Mouse (Mus musculus) natural killer cell, adult 2 months (primary cell): ENCODE data around the gene Ankrd45.
"Not testable (repeated sequence)": the region's sequence is repeated elsewhere in the genome, so short reads cannot be mapped to it uniquely, and the experiment has no call there.

Experiments
- DNase-seq, 2 experiments: peaks; one replicate each; pipeline ENCODE4 v3.0.0; 2022; ENCODE audit warnings: low spot score in 2 of 2

Gene Ankrd45

DNA sequence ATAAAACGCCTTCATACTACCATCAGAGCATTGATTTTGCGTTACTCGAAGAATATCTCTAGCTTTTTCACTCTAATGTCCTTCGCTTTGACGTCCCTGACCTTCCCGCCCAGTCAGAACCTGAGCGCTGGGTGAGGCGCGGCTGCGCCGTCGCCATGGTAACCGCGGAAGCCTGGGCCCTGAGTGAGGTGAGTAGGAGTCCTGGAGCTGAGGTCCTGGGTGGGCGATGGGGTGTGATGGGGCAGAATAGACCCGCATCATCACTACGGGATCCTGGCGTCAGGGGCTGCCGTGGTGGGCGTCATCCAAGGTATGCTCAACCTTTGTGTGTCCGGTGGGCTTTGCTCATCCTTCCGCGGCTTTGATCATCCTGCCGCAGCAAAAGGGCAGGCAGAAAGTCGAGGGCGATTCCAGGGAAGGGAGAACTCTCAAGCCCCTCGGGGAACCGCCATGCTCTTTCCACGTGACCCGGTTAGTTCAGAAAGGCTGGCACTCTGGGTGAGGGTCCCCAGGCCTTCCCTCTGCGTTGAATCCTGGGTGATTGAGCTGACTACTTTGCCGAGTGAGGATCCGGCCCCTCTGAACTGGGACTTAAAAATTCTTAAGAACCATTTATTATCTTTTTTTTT, at the start of gene Ankrd45:
Gene Ankrd45, plus strand, starts transcription at position 161 of the 629 bp plus-strand sequence.
- peak in 1 of 2 experiments; percentile 9 for DNase-seq

GRCm38 (mm10) chr1:161099721-161100405, 42.6 kb upstream of the Ankrd45 start:
- DNase-seq = no peak

DNA sequence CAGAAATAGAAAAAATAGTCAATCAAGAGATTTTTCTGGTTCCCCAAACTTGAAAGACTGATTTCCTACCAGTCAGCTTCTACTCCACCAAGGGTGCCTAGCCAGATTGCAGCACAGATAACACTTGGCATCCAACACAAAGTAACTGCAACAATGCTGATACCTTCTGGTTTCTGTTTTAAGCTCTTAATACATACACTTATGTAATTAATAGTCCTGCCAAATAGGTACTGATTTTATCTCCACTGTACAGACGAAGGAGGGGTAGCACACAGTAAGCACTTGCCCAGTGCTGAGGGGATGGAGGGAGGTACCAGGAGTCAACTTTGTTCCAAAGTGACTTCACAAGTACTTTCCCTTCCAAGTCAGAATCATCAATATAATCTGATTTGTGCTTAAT, 38.6 kb upstream of the Ankrd45 start:
- DNase-seq = no peak

DNA sequence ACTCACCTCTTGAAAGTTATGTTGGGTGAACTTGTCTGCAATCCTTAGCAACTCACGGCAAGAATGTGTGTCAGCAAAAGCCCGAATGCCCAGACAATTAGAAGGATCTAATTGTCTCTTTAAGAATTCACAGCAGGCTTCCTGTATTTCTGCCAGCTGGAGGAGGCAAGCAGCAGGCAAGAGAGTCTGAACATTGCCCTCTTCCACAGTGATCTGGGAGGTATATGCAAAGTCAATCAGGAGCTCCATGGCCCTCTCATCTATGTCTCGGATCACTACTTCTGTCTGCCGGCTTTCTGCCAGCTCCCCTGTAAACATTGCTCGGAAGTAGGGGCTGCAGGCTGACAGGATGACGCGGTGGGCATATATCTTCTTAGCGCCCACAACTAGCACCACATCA, 33.3 kb upstream of the Ankrd45 start:
- no peak for DNase-seq

DNA sequence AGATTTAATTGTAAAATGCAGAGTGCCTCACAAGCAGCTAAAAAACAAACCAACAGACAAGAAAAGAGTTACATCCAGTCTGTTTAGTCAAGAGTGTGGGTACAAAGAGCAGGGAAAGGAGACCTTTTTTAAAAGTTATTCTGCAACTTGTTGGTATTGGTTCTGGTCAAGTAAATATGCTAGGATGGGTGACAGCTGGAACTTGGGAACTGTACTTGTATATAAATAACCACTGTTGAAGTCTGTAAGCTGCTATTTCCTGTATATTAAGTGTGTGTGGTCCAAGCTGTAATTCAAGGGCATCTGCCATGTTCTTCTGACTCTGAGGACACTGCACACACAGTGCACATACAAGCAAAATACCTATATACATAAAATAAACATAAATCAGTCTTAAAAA, 27.9 kb upstream of the Ankrd45 start:
- DNase-seq = no peak

- no peak for DNase-seq
These were observed 19.7 kb upstream of the Ankrd45 start for GRCm38 (mm10) chr1:161122661-161123418.

- no peak for DNase-seq
These were observed 16.0 kb upstream of the Ankrd45 start for GRCm38 (mm10) chr1:161126461-161126860.

- DNase-seq = peak; percentile 88 to 91
These were observed 11.5 kb upstream of the Ankrd45 start, which contains the start of gene Klhl20 for GRCm38 (mm10) chr1:161130726-161131664. Gene Klhl20, minus strand, starts transcription at chr1:161131511.

- peak in 1 of 2 experiments; percentile 32 for DNase-seq
These were observed 3.0 kb upstream of the Ankrd45 start for GRCm38 (mm10) chr1:161139496-161139895.

- peak in 1 of 2 experiments; percentile 26 for DNase-seq
These were observed 2.3 kb upstream of the Ankrd45 start for GRCm38 (mm10) chr1:161140026-161140762.

- DNase-seq = no peak
These were observed 725 bp downstream of the Ankrd45 start for GRCm38 (mm10) chr1:161143216-161143615.

- not testable (repeated sequence) for DNase-seq
These were observed 3.1 kb downstream of the Ankrd45 start for GRCm38 (mm10) chr1:161145611-161146010.

- no peak for DNase-seq
These were observed 5.4 kb downstream of the Ankrd45 start for GRCm38 (mm10) chr1:161147888-161148287.

- DNase-seq = no peak
These were observed 8.6 kb downstream of the Ankrd45 start for GRCm38 (mm10) chr1:161151098-161151497.

- DNase-seq = peak in 1 of 2 experiments; percentile 6
These were observed 14.1 kb downstream of the Ankrd45 start for GRCm38 (mm10) chr1:161156546-161156945.

GRCm38 (mm10) chr1:161159214-161159613, 16.7 kb downstream of the Ankrd45 start, which contains the start of gene Tex50:
Gene Tex50, minus strand, starts transcription at chr1:161159314.
- DNase-seq = no peak

DNA sequence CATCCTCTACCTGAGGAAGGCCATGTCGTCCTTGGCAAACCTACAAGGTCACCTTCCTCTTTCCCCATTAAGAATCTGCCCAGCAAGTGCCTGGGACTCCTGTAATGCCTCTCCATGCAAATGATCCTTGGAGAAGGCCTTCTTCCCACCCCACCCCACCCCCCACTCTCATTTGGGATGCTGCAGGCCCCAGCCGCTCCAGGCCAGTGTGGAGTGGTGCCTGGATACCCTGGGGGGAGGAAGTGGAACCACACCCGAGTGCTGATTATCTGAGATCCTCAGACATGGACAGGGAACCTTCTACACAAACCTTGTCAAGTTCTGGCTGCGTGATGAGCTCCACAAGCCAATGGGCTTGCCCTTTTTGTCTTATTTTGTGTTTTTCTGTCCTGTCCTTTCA, 17.8 kb downstream of the Ankrd45 start:
- no peak for DNase-seq

DNA sequence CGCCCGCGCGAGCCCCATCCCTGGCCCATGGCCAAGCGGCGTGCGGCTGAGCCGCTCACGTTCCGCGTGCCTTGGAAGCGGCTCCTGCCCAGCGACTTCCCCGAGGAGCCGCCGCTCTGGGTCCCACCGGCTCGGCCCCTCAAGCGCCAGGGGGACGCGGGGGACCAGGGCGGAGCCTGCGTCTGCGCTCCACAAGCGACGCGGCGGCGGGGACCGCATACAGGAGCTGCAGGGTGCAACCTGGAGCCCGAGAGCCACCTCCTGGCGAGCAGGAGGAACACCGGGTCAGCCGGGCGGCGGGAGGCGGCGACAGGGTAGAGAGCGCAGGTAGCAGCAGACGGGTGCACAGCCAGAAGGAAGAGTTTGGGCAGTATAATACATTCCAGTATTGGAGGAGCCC, 28.2 kb downstream of the Ankrd45 start:
- peak; percentile 56 to 80 for DNase-seq

DNA sequence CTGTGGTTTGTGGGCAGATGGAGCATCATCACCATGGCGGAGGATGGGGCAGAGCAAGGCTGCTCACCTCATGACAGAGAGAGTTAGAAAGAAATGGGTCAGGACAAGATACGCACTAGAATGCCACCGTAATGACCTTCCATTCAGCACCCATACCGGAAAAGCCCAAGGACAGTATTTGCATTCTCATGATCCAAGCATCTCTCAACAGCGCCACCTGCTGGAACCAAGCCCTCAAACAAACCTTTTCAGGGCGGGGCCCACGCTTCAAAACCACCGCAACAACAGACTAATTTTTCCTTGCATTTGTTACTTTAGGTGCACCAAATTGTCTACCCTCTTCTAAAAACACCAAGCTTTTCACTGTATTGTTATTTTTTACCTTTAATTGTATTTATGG, 38.2 kb downstream of the Ankrd45 start:
- peak; percentile 52 to 70 for DNase-seq

DNA sequence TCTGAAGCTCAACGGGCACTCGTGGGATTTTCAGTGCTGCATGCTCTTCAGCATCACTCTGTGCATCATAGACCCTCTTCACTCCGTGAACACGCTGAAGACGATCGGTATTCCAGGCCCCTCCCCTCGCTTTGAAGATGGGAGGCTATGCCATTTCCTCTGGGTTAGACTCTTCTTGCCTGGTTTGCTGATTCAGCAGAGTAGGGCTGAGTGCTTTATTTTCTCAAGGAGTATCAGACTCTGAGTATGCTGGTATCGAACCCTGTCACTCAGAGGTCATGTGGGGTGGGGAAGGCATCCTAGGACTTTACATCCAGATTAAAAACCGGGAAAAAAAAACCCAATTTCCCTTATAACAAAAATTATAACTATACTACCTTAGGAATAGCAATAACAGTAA, 39.9 kb downstream of the Ankrd45 start:
- no peak for DNase-seq

DNA sequence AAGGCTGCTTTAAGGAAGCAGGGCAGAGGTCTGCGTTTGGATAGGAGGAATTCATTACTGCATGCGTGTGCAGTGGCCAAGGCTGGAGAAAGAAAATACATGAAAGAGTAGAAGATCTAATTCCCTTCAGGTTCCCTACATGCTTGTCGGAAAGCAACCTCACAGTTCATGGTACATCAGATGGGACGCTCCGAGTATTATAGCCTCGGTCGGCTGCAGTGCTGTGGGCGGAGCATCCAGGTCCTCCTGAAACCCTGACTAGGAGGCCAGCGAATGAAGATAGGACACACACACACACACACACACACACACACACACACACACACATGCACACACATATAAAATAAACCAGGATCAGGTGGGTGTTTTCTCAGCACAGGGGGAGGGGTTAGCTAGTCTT, 41.2 kb downstream of the Ankrd45 start:
- DNase-seq = no peak
